Mouse (Mus musculus): ENCODE measurements around the gene Loxl4.

Gene Loxl4

GRCm38 (mm10) chr19:42563726-42564270 lies 48.8 kb downstream of the Loxl4 start:
- DNase-seq (ENCODE audit: low spot score) = no peak

DNA sequence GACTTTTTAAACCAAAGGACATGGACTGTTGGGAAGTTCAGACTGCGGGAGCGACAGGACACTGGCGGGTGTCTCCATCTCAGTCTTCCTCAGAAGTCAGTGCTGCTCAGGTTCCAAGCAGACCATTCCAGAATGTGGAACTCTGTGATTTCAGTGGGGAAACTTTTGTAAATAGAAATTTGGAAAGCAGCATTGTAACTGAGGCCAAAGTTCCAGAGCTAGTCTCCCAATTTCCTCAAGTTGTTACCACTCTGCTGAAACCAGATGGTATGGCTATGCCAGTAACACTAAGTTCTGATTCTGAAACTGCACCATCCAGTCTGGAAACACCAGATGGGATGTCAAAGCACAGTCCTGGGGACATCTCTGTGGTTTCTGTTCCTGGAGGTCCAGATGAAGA lies 49.6 kb downstream of the Loxl4 start:
- DNase-seq (ENCODE audit: low spot score) = no peak

- DNase-seq (ENCODE audit: low spot score) = no peak
Observed at GRCm38 (mm10) chr19:42561991-42562390, 50.6 kb downstream of the Loxl4 start.

DNA sequence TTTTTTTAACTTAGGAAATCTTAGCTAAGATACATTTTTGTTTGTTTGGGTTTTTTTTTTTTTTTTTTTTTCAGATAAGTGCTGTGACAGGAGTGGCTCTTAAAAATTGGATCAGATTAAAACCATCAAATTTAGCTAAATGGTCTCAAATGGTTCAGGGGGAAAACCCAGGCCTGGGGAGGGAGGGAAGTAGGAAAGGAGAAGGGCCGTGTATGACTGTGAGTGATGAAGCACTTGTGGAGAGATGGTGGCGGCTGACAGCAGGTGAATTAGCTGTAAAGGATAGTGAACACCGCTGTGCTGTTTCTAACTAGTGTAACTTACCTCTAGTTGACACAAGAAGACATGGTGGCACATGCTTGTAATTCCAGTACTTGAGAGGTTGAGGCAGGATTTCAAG lies 53.9 kb downstream of the Loxl4 start:
- no peak for DNase-seq (ENCODE audit: low spot score)

All from ovary, adult 18-20 months (tissue).